Mouse (Mus musculus) thymus, adult 2 months (tissue): ENCODE data around the gene Suv39h1. TPM values are rescaled to one million over a fixed set of nuclear protein-coding genes. Genes with fewer than 3 reads are reported as not detected.

Source experiments
- DNase-seq: peaks from one replicate; pipeline ENCODE4 v3.0.0; 2021
- H3K27ac ChIP-seq: fragments of 200-500 bp; 2 replicates; pipeline ENCODE4 v1.5.1; 2012; ENCODE audit warnings: low read length, control low read depth; ENCODE audit not compliant: control insufficient read depth, insufficient read depth
- H3K27me3 ChIP-seq: fragments of 200-500 bp; 2 replicates; pipeline ENCODE4 v1.6.1; 2012; ENCODE audit warnings: mild to moderate bottlenecking, low read length, moderate library complexity, mixed read lengths; ENCODE audit not compliant: control insufficient read depth, insufficient read depth
- H3K36me3 ChIP-seq: fragments of 200-500 bp; 2 replicates; pipeline ENCODE4 v1.6.1; 2012; ENCODE audit warnings: mild to moderate bottlenecking, low read length, moderate library complexity; ENCODE audit not compliant: control insufficient read depth, insufficient read depth
- H3K4me1 ChIP-seq: fragments of 200-500 bp; replicated peaks from 2 replicates; pipeline ENCODE4 v1.6.1; 2012; ENCODE audit warnings: low read length; ENCODE audit not compliant: control insufficient read depth, insufficient read depth
- H3K4me3 ChIP-seq: fragments of 200-500 bp; 2 replicates; pipeline ENCODE4 v1.5.1; 2012; ENCODE audit warnings: mild to moderate bottlenecking, low read length, control low read depth, moderate library complexity; ENCODE audit not compliant: control insufficient read depth, insufficient read depth
- CTCF ChIP-seq: fragments of 200-500 bp; IDR thresholded peaks from 2 replicates; pipeline ENCODE4 v1.5.1; 2012; ENCODE audit warnings: mild to moderate bottlenecking, control low read depth, low read length, moderate library complexity, borderline replicate concordance; ENCODE audit not compliant: control insufficient read depth, poor library complexity, insufficient read depth; ENCODE audit errors: extremely low read depth
- POLR2A ChIP-seq: fragments of 200-500 bp; IDR thresholded peaks from 2 replicates; pipeline ENCODE4 v1.6.1; 2012; ENCODE audit warnings: mild to moderate bottlenecking, low read length, control low read depth, moderate library complexity; ENCODE audit not compliant: control insufficient read depth, poor library complexity, insufficient read depth; ENCODE audit errors: extremely low read depth
- WGBS: fragments of 180-500 bp; shearing (Covaris S2); methylation state at CpG from one replicate; pipeline ENCODE4 v1.1.7; 2018; 5-methylcytosine and 5-hydroxymethylcytosine counted together
- polyA plus RNA-seq: library from polyadenylated mRNA; depleted of rRNA; stranded (reverse); fragments of >200 nt; gene quantifications from 2 replicates; pipeline ENCODE4 v1.2.3, GENCODE M21; 2012; rRNA removed

Suv39h1 gene
- polyA plus RNA-seq, result 69.4 and 74.6 TPM in 2 replicates

GRCm38 (mm10) chrX:8074430-8075014, at the start of gene Suv39h1:
TSS of gene Suv39h1 (minus strand) at chrX:8074760.
- under 1% methylated on average over 46 of the region's 46 CpGs for WGBS
- DNase-seq, result peak; percentile 86
- peaks cover 5% of the 10 kb centered on the region for H3K4me1 ChIP-seq
- H3K36me3 ChIP-seq, result peaks cover 13% of the 10 kb centered on the region
- H3K27me3 ChIP-seq, result no peaks in the 10 kb centered on the region
- TF ChIP-seq POLR2A (no peak), CTCF (no peak)
- H3K27ac ChIP-seq, result peak within 1 kb of the TSS; percentile 46; the same call in 1 of the 2 replicates
- H3K4me3 ChIP-seq, result peak within 1 kb of the TSS; percentile 63

- no peaks in the 10 kb centered on the region for H3K27me3 ChIP-seq
- H3K27ac ChIP-seq, result no peak overlapping the region
- TF ChIP-seq CTCF, result no peak
- no peak for TF ChIP-seq POLR2A
- DNase-seq, result no peak
- H3K4me3 ChIP-seq, result no peak overlapping the region
- H3K4me1 ChIP-seq, result no peaks in the 10 kb centered on the region
- no peaks in the 10 kb centered on the region for H3K36me3 ChIP-seq
- 97% methylated on average over 6 of the region's 6 CpGs for WGBS
Measured at GRCm38 (mm10) chrX:8123821-8124470, 49.4 kb upstream of the Suv39h1 start.

GRCm38 (mm10) chrX:8117264-8117663, 42.7 kb upstream of the Suv39h1 start:
- TF ChIP-seq CTCF (no peak), POLR2A (no peak)
- no peaks in the 10 kb centered on the region for H3K27me3 ChIP-seq
- no peaks in the 10 kb centered on the region for H3K4me1 ChIP-seq
- H3K27ac ChIP-seq, result no peak overlapping the region
- no peaks in the 10 kb centered on the region for H3K36me3 ChIP-seq
- no peak for DNase-seq
- no peak overlapping the region for H3K4me3 ChIP-seq

GRCm38 (mm10) chrX:8115275-8115674, 40.7 kb upstream of the Suv39h1 start:
- DNase-seq, result no peak
- TF ChIP-seq POLR2A (no peak), CTCF (no peak)
- Histone ChIP-seq H3K36me3 (no peaks in the 10 kb centered on the region), H3K4me1 (no peaks in the 10 kb centered on the region), H3K4me3 (no peak overlapping the region), H3K27ac (no peak overlapping the region), H3K27me3 (no peaks in the 10 kb centered on the region)
- WGBS, result 55% methylated on average over 4 of the region's 4 CpGs

GRCm38 (mm10) chrX:8105019-8105418, 30.5 kb upstream of the Suv39h1 start:
- H3K4me3 ChIP-seq, result no peak overlapping the region
- DNase-seq, result no peak
- no peaks in the 10 kb centered on the region for H3K27me3 ChIP-seq
- H3K36me3 ChIP-seq, result no peaks in the 10 kb centered on the region
- TF ChIP-seq POLR2A, result no peak
- TF ChIP-seq CTCF, result no peak
- no peak overlapping the region for H3K27ac ChIP-seq
- 93% methylated on average over 3 of the region's 3 CpGs for WGBS
- no peaks in the 10 kb centered on the region for H3K4me1 ChIP-seq

- 0 out of 2 replicates have a peak, but pooled peaks cover under 1% of the 10 kb centered on the region for H3K4me1 ChIP-seq
- no peaks in the 10 kb centered on the region for H3K27me3 ChIP-seq
- TF ChIP-seq CTCF, result no peak
- no peak for TF ChIP-seq POLR2A
- H3K27ac ChIP-seq, result no peak overlapping the region
- H3K36me3 ChIP-seq, result no peaks in the 10 kb centered on the region
- 39% methylated on average over 7 of the region's 7 CpGs for WGBS
- no peak overlapping the region for H3K4me3 ChIP-seq
- DNase-seq, result no peak
Measured at GRCm38 (mm10) chrX:8102213-8102668, 27.7 kb upstream of the Suv39h1 start.

GRCm38 (mm10) chrX:8101017-8101416, 26.5 kb upstream of the Suv39h1 start:
- Histone ChIP-seq H3K4me3 (no peak overlapping the region), H3K27me3 (no peaks in the 10 kb centered on the region), H3K4me1 (0 out of 2 replicates have a peak, but pooled peaks cover 2% of the 10 kb centered on the region), H3K36me3 (no peaks in the 10 kb centered on the region), H3K27ac (no peak overlapping the region)
- TF ChIP-seq POLR2A, result no peak
- no peak for TF ChIP-seq CTCF
- DNase-seq, result no peak
- WGBS, result 62% methylated on average over 3 of the region's 3 CpGs
